Mouse (Mus musculus) midbrain, embryonic 16.5 days (tissue): ENCODE measurements around the gene Amh. TPM values are rescaled to one million over a fixed set of nuclear protein-coding genes. Genes with fewer than 3 reads are reported as not detected.

Experiments used
- ATAC-seq: fragments of 200-750 bp; cut with Nextera tagmentation; 2 replicates; pipeline ENCODE4 v1.8.0; 2017; ENCODE audit warnings: moderate TSS enrichment
- H3K27ac ChIP-seq: fragments of 300-500 bp; sonication (generic); 2 replicates; pipeline ENCODE4 v1.5.1; 2014; ENCODE audit warnings: mild to moderate bottlenecking, low read length, mixed read lengths
- H3K27me3 ChIP-seq: fragments of 300-500 bp; sonication (generic); 2 replicates; pipeline ENCODE4 v1.6.1; 2014; ENCODE audit warnings: low read depth, low read length, mixed read lengths; ENCODE audit not compliant: control insufficient read depth, insufficient read depth
- H3K36me3 ChIP-seq: fragments of 300-500 bp; sonication (generic); 2 replicates; pipeline ENCODE4 v1.6.1; 2014; ENCODE audit warnings: mild to moderate bottlenecking, low read length, moderate library complexity, mixed read lengths; ENCODE audit not compliant: control insufficient read depth, insufficient read depth
- H3K4me1 ChIP-seq: fragments of 300-500 bp; sonication (generic); 2 replicates; pipeline ENCODE4 v1.6.1; 2014; ENCODE audit warnings: mild to moderate bottlenecking, low read length, mixed read lengths; ENCODE audit not compliant: control insufficient read depth, insufficient read depth
- H3K4me2 ChIP-seq: fragments of 300-500 bp; sonication (generic); 2 replicates; pipeline ENCODE4 v1.6.1; 2014; ENCODE audit warnings: mild to moderate bottlenecking, low read length, mixed read lengths
- H3K4me3 ChIP-seq: fragments of 300-500 bp; sonication (generic); 2 replicates; pipeline ENCODE4 v1.5.1; 2014; ENCODE audit warnings: low read depth, mild to moderate bottlenecking, low read length, moderate library complexity, mixed read lengths
- H3K9ac ChIP-seq: fragments of 300-500 bp; sonication (generic); 2 replicates; pipeline ENCODE4 v1.6.1; 2014; ENCODE audit warnings: low read depth, low read length, mixed read lengths
- H3K9me3 ChIP-seq: fragments of 300-500 bp; sonication (generic); replicated peaks from 2 replicates; pipeline ENCODE4 v1.6.1; 2014; ENCODE audit warnings: mild to moderate bottlenecking, low read length, mixed read lengths; ENCODE audit not compliant: control insufficient read depth, poor library complexity, severe bottlenecking
- WGBS: fragments of 180-500 bp; shearing (Covaris S2); extraction: QIAGEN DNeasy Blood & Tissue Kit; methylation state at CpG from one replicate; pipeline ENCODE4 v1.1.7; 2014; 5-methylcytosine and 5-hydroxymethylcytosine counted together
- polyA plus RNA-seq: library from polyadenylated mRNA; unstranded; fragments of >200 nt; fragmentation: Nextera tagmentation; extraction: Ambion mirVana; gene quantifications from 2 replicates; pipeline ENCODE4 v1.2.1, GENCODE M21; 2015

Amh gene
- polyA plus RNA-seq, 1 experiment from 2014 or later, result not detected

DNA sequence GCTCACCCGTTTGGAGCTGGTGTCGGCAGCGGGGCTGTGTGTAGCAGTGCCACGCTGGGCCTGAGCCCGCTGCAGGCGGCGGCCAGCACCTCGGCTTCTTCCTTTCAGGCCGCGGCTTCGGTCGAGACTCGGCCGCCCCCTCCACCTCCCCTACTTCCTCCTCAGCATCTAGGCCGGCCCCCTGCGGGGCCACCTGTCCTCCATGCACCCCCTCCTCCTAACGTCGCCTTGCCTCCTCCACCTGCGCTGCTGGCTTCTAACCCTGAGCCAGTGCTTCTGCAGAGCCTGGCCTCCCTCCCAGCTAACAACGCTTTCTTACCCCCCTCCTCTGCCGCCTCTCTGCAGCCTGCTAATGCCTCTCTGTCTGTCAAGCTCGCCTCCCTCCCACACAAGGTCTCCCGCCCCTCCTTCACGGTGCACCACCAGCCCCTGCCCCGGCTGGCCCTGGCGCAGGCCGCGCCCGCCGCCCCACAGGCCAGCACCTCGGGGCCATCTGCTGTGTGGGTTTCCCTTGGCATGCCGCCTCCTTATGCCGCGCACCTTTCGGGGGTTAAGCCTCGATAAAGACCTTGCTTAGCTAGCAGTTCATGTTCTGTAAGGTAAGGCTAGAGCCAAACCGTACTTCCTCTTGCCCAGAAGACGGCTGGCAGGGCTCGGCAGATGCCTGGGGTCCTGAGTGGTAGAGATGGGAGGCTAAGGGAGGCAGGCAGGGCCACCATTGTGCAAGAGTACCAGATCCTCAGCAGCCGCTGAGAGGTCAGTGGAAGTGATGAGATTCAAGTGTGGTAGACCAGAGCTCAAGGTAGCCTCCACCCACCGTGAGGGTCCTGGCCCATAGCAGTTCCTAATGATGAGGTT lies 12.6 kb upstream of the Amh start:
- WGBS, result 73% methylated on average over 41 of the region's 41 CpGs
- Histone ChIP-seq H3K36me3 (peaks cover 48% of the 10 kb centered on the region), H3K9me3 (no peaks in the 10 kb centered on the region), H3K9ac (no peak overlapping the region), H3K4me1 (peaks cover 11% of the 10 kb centered on the region), H3K27me3 (no peaks in the 10 kb centered on the region), H3K4me3 (no peak overlapping the region), H3K4me2 (no peak overlapping the region), H3K27ac (no peak overlapping the region)
- no peak for ATAC-seq

DNA sequence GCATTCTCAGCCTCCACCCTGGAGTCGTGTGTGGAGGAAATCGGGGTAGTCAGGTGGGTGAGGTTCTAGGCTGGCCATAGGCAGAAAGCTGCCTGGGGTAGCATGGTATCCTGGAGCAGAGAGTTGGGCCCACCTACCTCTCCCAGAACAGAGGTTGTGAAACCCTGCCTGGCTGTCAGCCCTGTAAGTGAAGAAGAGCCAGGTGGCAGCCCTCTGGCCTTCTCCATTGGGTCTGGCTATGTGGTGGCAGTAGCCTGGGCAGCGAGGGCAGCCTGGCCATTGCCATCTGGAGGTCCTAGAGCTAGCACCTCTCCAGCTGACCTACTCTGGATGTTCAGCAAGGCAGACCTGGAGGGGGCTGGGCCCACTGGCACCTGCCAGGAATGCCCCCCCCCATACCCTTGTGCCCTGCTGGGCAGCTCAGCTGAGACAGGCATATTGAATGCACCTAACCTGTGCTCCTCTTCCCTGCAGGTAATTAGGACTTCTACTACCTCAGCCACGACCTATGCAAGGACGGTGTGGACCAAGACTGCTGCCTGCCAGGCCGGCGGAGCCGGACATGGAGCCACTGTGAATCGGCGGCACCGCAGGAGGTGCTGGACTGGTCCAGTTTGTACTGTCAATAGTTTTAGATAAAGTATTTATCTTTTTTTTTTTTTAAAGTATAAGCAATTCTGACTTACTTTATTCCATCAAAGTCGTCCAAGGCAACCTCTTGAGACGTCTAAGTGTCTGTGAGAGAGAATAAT lies 11.8 kb upstream of the Amh start:
- 89% methylated on average over 13 of the region's 13 CpGs for WGBS
- Histone ChIP-seq H3K4me2 (no peak overlapping the region), H3K4me3 (no peak overlapping the region), H3K27me3 (no peaks in the 10 kb centered on the region), H3K9ac (no peak overlapping the region), H3K27ac (no peak overlapping the region), H3K4me1 (peaks cover 11% of the 10 kb centered on the region), H3K9me3 (no peaks in the 10 kb centered on the region), H3K36me3 (peaks cover 41% of the 10 kb centered on the region)
- ATAC-seq, result no peak

DNA sequence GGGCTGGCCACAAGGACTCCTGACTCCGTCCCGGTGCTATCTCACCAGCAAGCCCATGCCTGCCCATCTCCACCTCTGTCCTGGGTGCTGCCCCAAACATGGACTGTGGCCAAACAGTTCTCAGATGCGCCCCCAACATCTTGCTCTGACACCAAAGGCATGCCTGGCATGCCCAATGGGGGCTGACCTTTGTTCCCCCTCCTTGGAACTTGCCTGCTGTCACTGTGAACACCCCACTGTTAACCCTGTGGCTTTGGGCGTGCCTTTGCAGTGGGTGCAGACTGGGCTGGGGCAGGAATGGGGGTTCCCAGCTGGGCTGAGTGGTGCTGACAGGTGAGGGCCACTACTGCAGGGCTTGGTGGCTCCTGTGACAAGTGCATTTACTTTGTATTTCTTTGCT lies 11.2 kb upstream of the Amh start:
- H3K9me3 ChIP-seq, result no peaks in the 10 kb centered on the region
- no peak overlapping the region for H3K9ac ChIP-seq
- peaks cover 11% of the 10 kb centered on the region for H3K4me1 ChIP-seq
- H3K4me3 ChIP-seq, result no peak overlapping the region
- ATAC-seq, result no peak
- H3K36me3 ChIP-seq, result peaks cover 36% of the 10 kb centered on the region
- no peak overlapping the region for H3K4me2 ChIP-seq
- 86% methylated on average over 4 of the region's 4 CpGs for WGBS
- H3K27ac ChIP-seq, result no peak overlapping the region
- no peaks in the 10 kb centered on the region for H3K27me3 ChIP-seq

DNA sequence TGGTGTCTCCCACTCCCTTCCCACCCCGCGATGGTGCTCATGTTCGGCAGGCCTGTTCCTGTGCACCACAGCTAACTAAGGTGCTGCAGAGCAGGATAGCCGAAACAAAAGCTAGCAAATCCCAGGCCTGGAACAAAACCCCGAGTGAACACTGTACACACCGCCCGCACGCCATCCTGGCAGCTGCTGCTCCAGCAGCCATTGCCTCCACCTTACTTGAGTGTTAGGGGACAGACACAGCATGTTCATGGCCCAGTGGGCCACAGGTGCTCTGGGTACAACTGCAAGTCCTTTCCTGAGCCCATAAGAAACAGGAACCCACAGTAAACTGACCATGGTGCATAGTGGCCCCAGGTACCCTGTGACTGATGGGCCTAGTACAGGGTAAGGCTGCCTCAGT lies 10.3 kb upstream of the Amh start:
- peaks cover 16% of the 10 kb centered on the region for H3K4me1 ChIP-seq
- no peaks in the 10 kb centered on the region for H3K27me3 ChIP-seq
- H3K27ac ChIP-seq, result no peak overlapping the region
- peaks cover 28% of the 10 kb centered on the region for H3K36me3 ChIP-seq
- no peak overlapping the region for H3K9ac ChIP-seq
- H3K4me3 ChIP-seq, result no peak overlapping the region
- no peak overlapping the region for H3K4me2 ChIP-seq
- ATAC-seq, result no peak
- WGBS, result 84% methylated on average over 8 of the region's 8 CpGs
- H3K9me3 ChIP-seq, result no peaks in the 10 kb centered on the region

DNA sequence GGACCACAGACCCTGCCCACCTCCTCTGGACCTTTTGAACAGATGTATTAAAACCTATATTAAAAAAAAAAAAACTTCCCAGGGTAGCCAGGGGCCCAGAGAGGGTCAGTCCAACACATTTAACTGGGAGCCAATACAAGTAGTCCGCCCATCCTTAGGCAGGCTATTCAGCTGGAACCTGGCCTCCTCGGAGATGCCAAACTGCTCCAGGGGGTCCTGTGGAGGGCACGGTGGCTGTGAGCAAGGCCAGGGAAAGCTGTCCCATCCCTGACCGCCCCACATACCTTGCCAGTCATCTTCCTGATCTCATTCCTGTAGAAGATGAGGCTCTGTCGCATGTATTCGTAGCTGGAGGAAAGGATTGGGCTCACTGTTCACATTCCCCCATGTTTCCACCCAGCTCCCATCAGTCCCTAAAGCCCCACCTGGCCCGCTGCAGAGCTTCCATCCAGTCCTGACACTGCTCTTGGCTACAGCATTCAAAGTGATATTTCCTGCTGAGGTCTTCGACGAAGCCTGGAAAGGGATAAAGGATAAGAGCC lies 8.7 kb upstream of the Amh start:
- no peaks in the 10 kb centered on the region for H3K27me3 ChIP-seq
- 81% methylated on average over 9 of the region's 9 CpGs for WGBS
- no peak overlapping the region for H3K27ac ChIP-seq
- H3K4me3 ChIP-seq, result no peak overlapping the region
- H3K4me1 ChIP-seq, result peaks cover 21% of the 10 kb centered on the region
- H3K9me3 ChIP-seq, result no peaks in the 10 kb centered on the region
- peaks cover 21% of the 10 kb centered on the region for H3K36me3 ChIP-seq
- H3K9ac ChIP-seq, result no peak overlapping the region
- peak overlapping the region; percentile 66; the same call in 1 of the 2 replicates for H3K4me2 ChIP-seq
- ATAC-seq, result no peak

DNA sequence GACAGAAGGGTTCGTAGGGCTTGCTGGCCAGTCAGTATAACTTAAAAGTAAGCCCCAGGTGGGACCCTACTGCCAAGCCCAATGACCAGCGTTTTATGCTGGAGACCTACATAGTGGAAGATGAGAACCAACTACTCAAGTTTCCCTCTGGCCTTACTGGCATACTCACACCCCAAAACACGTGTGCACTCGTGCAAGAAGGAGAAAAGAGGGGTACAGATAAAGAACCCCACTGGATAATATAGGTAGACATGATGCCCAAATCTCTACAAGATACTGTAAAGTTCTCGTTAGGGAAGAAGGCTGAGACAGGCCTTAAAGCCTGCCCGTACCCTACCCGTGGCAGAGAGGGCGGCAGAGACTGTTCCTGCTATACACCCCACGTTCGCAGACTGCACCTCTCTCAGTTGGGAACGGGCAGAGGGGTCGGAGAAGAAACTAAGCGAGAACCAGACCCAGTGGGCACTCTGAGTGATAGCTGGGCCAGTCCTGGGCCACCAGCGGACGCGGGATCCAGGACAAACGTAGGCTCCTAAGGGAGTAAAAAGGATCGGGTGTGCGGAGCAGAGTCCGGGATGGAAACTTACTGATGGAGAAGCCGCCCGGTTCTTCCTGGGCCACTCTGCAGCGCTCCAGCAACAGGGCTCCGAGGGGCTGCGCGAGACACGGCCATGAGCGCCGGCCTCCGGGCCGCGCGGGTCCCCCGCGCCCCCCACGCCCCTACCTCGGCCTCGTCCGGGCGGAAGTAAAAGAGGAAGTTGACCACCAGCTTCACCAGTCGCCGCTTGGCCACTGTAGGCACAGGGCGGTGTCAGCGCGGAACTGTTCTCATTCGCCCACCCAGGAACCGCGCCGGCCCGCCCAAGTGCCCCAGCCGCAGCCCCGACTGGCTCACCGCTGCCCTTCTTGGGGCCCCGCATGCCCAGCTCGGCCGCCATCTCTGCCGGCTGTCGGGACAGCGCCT lies 7.6 kb upstream of the Amh start:
- peak overlapping the region; percentile 96 for H3K27ac ChIP-seq
- no peaks in the 10 kb centered on the region for H3K9me3 ChIP-seq
- H3K36me3 ChIP-seq, result peaks cover 14% of the 10 kb centered on the region
- WGBS, result 3% methylated on average over 49 of the region's 59 CpGs
- peaks cover 21% of the 10 kb centered on the region for H3K4me1 ChIP-seq
- H3K9ac ChIP-seq, result peak overlapping the region; percentile 88
- H3K4me2 ChIP-seq, result peak overlapping the region; percentile 66
- H3K27me3 ChIP-seq, result no peaks in the 10 kb centered on the region
- peak overlapping the region; percentile 74 for H3K4me3 ChIP-seq
- peak; percentile 78 for ATAC-seq

DNA sequence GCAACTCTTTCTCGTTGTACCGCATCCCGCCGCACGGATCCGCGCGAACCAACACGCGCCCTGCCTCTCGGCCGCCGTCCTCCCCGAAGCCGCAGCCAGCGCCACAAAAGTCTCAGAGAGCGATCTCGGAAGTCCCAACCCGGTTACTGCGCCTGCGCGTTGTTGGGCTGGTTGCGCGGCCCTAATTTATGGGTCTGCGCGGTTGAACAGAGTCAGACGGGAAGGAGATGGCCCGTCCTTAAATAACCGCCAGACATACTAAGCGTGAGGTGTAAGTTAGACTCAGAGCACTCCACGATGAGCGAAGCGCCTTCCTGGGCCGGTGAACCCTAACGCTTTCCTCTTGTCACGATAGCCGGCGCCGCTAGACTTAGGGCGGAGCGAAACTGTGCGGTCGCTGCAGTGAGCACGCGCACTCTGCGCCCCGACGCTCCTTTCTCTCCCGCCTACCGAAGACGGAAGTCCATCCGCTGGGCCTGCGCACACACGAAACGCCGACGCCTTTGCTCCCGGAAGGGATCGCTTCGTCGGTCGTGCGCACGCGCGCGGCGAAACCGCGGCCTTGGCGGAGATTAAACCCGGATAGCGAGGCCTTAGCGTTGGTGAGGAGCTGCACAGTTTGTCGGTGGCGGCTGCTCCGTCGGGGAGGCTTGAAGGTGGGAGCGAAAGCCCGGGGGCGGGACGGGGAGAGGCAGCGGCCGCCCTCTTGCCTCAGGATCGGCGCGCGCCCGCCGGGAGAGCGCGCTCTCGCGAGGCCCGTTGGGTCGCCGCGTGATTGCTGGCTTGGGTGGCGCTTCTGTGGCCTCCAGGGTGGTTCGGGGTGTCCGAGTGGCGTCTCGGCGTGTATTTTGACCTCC lies 6.7 kb upstream of the Amh start, which contains the start of the genes Sf3a2 and Plekhj1:
TSS of gene Sf3a2 (plus strand) at position 49 of the 857 bp plus-strand sequence.
TSS of gene Plekhj1 (minus strand) at position 477 of the 857 bp plus-strand sequence.
- under 1% methylated on average over 98 of the region's 104 CpGs for WGBS
- Histone ChIP-seq H3K4me2 (peak within 1 kb of the TSS; percentile 75), H3K9me3 (no peaks in the 10 kb centered on the region), H3K9ac (peak within 1 kb of the TSS; percentile 96), H3K36me3 (peaks cover 17% of the 10 kb centered on the region), H3K27ac (peak within 1 kb of the TSS; percentile 96), H3K4me3 (peak within 1 kb of the TSS; percentile 74), H3K27me3 (no peaks in the 10 kb centered on the region), H3K4me1 (peaks cover 21% of the 10 kb centered on the region)
- peak; percentile 93 for ATAC-seq
